Mouse (Mus musculus): ENCODE results near the gene Lmtk3.

Gene Lmtk3

DNA sequence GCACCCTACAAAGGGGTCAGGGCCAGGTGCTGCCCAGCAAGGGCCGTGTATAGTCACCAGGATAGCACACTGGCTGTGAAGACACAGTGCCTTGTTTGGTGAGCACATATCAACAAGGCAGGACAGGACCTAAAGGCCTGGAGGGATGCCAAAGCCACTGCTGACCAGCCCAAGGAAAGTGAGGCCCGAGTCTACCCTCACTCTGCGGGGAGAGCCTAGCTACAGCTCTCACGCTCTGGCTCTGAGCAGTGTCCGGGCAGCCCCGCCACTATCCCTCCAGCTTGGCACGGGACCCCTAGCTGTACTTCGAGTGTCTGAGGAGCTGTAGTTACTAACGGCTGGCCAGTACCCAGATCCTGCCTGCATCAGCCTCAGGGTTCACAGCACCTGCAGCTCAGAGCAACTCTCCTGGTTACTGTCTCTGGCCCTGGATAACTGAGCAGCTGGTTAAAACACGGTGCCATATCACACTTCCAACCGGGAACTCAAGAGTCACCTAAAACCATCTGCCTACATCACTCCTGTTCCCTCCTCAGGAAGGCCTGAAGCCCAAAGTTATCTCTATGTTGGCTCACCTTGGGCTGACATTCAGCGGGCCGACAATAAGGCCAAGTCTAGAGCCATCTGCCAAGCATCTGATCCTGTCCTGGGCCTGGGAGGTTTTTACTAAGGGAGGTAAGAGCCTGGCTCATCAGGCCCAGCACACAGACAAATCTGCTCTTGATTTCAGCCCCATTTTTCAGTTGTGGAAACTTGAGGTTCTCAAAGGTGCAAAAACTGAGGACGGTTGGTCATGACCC lies 25.9 kb downstream of the Lmtk3 start:
- no peak for DNase-seq (ENCODE audit: low read depth)

DNA sequence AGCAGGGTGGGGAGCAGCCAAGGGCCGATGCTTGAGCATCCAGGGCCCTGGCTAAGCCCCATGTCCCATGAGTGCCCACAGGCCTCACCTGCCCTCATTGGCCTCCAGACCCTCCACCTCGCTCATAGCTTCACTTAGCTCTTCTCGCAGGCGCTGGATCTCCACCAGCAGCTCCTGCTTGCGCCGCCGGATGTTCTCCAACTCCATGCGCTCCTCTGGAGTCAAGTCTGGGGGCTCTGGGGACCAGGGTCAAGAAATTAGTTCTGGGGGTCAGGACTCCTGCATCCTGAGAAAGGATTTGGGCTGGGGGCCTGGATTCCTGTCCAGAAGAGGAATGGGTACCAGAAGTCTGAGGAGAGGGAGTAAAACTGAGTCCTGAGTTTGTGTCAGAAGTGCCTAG lies 29.4 kb downstream of the Lmtk3 start:
- DNase-seq (ENCODE audit: low read depth) = no peak

DNA sequence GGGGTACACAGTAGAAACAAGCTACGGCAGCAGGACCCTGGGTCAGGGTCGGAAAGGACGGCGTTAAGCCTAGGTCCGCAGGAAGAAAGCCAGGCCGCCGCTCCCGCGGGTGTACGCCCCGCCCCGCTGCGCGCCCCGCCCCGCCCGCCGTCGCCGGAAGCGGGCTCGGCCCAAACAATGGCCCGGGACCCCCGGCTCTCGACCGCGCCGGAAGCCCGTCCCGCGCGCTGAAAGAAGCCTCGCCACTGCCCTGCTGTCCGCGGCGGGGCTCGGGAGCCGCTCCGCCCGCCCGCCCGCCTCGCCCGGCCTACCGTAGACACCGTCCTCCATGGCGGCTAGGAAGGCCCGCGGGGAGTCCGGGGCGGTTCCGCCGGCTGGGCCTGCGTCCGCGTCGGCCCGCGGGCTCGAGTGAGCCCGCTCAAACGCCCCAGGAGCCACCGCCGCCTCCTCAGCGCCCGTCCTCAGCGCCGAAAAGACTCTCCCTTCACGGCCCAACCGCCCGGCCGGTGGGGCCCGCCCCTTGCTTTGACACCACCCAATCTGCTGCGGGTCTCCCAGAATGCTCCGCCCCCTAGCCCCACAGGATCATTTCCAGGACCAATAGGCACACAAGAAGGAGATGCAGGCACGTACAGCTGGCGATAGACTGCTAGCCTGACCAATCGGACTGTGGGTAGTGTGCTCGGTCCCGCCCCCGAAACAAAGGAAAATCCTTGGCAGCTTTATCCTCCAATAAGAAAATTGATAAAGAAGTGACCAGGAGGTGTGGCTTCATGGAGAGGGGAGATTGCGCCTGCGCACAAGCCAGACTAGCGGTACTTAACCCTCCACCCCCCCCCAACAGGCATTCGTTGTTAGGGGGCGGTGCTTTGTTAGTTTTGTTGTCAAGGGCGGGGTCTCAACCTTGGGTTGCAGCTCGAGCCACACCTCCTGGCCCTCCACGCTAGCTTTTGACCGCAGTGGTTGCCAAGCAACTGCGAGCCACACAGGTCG lies 30.5 kb downstream of the Lmtk3 start, which contains the start of gene Cyth2:
Cyth2 (minus strand) TSS at position 795 of the 993 bp plus-strand sequence.
- peak; percentile 99 for DNase-seq (ENCODE audit: low read depth)

DNA sequence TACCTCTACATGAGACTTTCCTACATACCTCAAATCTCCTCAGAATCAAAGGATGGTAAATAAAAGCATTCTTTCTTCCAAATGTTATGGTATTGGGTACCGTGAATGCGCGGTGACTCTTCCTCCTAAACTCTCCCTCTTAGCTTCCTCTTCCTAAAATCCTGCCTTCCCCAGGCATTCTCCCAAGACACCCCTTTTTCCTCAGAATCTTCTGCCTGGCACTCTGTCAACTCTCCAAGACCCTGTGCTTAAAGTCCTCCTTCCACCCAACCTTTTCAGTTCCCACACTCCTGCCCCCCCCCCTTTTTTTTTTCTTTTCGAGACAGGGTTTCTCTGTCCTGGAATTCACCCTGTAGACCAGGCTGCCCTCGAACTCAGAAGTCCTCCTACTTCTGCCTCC lies 31.3 kb downstream of the Lmtk3 start:
- no peak for DNase-seq (ENCODE audit: low read depth)

DNA sequence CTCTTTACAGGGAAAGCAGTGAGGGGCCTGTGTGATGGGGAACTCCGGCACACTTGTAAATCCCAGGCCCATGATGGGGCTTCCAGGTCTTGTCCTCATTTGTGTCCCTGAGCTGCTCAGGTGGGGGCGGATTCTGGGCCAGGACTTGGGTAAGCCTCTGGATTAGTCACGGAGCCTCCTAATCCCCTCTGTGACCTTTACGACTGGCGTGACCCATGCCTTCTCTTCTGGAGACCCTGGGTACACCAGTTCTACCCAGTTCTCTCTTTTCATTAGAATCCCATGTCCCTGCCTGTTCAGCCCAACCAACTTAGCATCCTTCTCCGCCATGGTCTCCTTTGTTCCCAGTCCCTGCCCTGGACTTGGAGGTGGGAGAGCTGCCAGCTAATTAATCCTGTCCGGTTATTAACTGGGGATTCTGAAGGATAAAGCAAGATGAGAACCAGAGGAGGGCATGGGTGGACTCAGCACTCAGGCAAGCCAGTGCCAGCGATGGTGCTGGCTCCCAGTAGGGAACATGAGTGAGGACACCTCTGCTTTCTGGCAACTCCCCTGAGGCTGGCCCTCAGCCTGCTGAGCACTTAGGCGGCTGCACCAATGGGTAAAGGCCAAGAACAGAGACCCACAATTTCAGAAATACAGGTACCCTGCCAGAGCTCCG lies 31.9 kb downstream of the Lmtk3 start:
- DNase-seq (ENCODE audit: low read depth) = no peak

DNA sequence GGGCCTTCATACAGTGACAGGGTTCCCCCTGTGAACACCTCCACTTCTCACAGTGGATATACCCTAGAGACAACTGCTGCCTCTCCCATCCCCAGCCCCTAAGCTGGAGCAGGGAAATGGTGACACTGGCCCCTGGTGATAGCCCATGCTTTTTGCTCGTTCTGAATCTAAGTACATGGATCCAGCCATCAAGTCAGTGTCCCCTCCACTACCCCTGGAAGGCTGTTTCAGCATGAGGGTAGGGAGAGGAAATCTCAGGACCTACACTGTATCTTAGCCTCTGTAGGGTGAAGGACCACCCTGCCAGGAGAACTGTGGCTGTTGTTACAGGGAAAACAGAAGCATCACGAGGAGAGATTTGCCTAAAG lies 32.4 kb downstream of the Lmtk3 start:
- DNase-seq (ENCODE audit: low read depth) = no peak

DNA sequence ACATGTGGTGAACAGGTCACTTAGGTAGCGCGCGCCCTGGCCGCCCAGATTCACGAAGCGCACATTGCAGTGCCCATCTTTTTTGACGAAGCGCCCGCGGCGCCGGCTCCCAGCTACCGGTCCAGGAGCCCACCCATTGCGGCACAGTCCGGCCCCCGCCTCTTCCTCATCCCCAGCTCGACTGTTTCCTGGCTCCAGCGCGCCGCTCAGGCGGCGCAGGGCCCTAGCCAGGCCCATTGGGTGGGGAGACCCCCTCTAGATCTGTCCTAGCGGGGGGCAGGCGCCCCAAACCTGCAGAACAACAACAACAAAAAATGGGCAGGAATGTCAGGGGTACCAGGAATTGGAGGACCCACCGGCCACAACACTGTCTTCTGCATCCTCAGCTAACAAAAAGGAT lies 36.3 kb downstream of the Lmtk3 start:
- DNase-seq (ENCODE audit: low read depth) = no peak

DNA sequence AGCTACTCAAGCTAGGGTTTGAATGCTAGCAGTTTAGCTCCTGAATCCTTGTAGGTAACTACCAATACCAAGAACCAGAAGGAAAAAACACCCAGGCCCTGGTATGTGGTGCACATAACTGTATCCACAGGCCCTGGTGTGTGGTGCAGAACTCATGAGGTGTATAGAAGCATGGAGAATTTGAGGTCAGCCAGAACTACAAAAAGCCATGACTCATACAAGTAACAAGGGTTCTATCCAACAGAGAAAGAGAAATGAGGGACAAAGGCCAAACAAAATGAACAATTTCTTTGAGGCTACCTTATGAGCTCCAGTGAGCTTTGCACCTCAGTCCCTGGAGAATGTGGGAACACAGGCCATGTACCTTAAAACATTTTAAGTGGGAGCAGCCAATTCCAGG lies 37.4 kb downstream of the Lmtk3 start:
- no peak for DNase-seq (ENCODE audit: low read depth)

DNA sequence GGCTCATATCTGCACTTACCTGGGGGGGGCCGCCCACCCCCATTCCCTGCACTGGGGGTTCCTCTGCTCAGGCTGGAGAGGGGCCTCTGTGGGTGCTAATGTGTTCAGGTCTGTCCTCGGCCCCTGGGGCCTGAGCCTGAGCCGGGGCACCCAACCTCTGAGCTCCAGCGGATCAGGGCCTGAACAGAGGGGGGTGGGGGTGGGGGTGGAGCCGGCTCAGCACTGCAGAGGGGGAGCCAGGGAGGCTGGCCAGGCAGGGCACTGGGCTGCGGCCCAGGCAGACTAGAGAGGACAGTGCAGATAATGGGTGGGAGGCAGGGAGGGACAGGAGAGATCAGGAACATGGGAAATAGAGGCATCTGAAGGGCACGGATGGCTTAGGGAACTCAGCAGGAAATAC lies 41.1 kb downstream of the Lmtk3 start, which contains the start of gene Kcnj14:
Kcnj14 (minus strand) TSS at position 185 of the 400 bp plus-strand sequence.
- no peak for DNase-seq (ENCODE audit: low read depth)

DNA sequence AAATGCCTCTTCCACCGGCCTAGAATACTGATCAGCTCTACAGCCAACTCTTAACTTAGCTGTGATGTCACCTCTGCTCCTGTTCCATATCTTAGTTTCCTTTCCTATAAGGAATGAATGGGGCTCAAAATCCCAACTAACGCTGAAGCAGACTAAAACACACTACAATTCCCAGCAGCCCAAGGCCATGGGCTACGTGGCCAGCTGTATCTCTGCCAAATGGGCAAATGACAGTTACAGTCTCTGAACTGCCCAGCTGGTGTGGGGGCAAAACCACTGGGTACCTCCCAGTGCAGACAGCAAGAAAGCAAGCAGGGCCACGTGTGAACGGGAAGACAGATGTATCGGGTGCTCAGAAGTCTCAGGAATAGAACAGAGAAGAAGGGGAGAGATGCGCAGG lies 43.1 kb downstream of the Lmtk3 start:
- DNase-seq (ENCODE audit: low read depth) = no peak

DNA sequence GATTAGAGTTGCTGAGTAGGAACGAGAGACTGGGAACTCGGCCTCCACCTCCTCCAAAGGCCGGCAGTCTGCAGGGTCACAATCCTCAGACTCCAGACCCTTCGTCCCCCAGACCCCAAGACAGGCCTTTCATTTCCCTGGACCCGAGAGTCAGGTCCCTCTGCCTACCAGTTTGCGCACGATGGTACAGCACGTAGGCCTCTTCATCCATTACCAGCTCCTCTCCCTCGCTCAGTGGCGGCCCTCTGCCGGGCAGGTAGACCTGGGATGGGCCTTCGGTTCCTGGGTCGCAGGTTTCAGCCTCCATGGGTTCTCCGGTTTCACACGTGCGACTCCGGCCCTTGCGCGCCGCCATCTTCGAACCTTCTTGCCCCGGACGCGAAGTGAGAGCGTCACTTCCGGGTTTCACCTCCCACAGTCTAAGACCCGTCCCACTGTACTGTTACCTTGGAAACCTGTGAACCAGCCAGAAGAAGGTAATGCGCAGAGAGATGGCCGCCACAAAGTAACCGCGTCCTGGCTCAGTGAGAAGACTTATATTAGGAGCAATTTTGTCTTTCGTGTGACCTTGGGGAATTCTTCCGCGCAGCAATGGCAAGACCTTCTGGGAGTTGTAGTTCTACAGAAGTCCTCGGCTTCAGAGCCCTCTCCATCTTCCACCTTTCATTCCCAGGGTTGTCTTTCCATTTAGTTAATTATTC lies 47.0 kb downstream of the Lmtk3 start, which contains the start of gene Grwd1:
Grwd1 (minus strand) TSS at position 518 of the 701 bp plus-strand sequence.
- peak; percentile 84 for DNase-seq (ENCODE audit: low read depth)

DNA sequence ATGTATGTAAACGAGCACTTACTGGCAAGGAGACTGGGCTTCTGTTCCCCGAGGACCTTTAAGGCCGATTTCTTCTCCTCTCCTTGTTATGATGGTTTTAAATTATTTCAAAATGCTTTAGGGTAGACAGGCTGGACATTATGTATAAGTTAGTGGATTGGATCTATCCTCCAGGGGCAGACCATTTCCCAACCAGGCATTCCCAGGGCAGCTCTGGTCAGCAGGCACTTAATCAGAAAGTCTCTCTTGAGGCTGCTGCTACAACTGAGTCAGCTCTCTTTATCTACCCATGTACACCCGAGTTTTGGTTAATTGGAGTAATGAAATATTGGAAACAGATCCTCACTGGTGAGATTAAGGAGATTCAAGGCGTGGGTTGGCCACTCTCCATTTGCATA lies 47.6 kb downstream of the Lmtk3 start:
- no peak for DNase-seq (ENCODE audit: low read depth)

DNA sequence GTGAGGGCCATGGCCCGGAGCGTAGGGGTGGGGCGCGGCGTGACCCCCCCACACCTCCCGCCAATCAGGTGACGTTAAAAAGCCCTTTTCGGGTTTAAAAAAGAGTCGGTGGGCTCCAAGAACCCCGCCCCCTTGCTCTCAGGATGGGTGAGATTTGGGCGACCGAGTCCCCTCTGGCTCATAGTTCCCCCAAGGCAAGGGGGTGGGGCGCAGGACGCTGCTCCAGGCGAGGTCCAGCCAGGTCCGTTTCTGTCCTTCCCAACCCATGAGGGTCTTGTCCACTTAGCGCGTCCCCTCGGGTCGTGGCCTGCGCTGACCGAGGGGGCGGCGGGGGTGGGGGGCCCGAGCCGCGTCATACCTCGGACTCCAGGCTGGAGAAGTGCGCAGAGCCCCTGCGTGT lies 48.9 kb downstream of the Lmtk3 start:
- no peak for DNase-seq (ENCODE audit: low read depth)

DNA sequence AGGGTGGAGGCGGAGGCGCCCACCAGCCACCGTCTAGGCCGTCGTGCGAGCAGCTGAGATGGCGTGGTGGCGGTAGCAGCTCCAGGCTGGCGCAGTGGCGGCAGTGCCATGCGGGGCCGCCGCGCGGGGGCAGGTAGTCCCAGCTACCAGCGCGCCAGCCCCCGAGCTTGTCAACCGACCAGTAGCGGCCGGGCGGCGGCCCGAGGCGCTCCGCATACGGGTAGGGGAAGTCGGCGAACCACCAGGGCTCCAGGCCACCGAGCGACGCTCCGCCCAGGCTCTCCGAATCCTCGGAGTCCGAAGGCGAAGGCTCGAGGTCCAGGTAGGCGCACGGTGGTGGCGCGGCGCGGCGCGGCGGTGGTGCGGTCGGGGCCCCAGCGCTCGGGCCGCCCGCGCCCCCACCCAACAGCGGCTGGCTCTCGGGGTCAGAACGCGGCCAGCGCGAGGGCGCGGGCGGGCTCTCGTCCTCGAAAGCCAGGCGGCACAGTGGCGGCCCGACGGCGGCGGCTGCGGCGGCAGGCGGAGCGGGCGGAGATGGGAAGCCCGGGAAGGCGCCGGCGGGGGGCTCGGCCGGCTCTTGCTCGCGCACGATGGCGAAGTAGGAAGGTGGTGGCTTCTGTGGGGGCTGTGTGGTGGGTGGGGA lies 49.7 kb downstream of the Lmtk3 start:
- DNase-seq (ENCODE audit: low read depth) = no peak

DNA sequence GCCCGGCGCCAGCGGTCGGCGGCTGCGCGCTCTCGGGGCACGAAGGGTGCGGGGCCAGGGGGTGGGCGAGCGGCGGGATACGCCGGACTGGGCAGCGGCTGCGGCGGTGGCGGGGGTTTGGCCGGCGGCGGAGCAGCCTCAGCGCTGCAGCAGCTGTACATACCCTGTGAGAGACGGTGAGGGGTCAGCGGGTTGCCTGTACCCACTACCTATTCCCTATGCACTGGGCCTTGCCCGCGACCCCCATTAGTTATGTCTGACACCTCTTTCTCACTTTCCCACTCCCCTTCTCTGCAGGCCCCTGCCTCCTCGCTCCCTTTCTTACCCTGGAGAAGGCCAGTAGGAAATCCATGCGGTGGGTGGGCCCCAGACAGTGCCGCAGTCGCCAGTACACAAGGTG lies 50.4 kb downstream of the Lmtk3 start:
- DNase-seq (ENCODE audit: low read depth) = no peak

DNA sequence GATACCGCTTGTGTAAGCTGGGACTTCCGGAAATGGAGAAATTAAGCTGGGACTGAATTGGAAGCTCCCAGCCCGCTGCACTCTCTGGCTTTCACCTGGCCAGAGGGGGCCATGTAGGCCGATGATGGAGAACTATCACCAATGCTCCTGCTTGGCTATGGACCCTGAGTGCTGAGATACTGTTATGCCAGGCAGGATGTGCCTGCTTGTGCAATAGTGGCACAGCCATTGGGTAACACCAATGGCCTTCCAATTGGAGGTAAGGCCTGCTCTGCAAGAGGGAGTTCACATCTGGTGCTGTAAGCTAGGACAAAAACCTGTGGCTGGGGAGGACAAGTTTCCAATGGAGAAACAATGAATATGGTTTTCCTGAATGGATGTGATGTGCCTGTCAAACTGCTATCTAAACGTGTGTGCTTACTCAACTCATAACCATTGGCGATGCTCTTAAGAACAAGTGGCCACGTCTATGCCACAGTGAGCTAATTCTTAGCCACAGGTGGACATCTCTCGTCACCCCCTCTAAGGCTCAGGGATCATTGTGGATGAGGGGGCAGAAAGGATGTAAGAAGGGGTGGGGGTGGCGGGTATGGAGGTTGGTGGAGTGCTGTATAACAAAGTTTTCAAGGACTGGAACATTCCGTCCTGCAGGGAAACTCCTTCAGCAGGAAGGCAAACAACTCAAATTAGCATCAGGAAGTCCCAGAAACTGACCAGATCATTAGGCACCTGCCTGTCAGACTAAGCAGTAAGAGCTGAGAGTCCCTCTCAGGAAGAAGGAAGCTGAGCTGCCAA lies 59.6 kb downstream of the Lmtk3 start:
- no peak for DNase-seq (ENCODE audit: low read depth)

DNA sequence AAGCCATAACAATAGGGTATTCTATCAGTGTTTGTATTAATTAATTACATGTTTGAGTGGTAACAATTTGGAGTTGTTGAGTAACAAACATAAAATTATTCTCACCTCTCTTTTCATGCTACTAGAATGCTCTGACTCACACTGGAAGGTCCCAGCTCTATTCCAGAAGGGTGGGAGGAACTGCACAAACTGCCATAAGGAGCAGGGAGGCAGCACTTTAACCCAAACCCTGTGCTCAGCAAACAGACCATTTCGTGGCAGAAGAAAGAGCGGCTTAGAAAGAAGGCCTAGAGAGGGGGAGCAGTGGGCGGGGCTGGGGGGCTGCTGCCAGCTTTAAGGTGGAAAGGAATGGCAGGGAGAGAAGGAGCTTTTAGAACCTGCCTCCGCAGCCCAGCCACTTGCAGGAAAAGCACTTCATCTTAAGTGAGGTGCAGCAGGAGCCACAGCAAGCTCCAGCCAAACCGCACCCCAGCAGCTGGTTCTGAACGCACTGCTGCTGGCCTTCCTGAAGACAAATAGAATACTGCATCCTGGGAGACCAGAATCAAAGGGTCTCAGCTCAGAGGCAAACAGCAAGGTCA lies 65.0 kb downstream of the Lmtk3 start:
- DNase-seq (ENCODE audit: low read depth) = no peak

DNA sequence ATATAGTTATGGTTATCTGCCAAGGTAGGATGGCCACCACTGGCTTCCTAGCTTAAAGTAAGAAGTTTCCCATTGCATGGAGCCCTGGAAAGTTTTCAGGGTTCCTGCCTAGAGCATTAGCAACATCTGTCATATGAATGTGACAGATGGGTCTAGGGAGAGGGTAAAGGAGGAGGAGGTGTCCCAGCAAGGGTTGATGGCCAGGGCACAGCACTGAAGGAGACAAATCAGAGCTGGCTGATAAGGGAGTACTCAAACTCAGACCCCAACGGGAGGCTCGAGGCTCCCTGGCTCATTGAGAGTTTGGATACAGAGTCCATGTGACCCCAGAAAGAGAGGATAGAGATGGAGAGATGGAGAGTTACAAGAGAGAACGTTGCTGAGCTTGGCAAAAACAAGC lies 67.1 kb downstream of the Lmtk3 start:
- DNase-seq (ENCODE audit: low read depth) = no peak

DNA sequence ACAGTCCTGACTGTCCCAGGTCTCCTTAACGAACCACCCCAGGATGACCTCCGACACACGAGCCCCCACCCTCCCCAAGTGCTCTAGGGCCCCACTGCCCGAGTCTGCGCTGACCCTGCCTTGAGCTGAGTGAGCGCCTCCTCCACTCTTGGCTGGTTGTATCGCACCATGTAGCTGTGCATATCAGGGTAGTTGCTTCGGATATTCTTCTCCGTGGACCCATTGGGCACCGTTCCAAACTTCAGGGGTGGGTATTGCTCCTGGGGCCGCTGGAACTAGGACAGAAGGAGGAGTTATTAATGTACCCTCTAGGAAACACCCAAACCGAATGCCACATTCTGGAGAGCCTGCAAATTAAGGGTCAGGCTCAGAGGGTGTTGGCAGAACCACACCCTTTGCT lies 69.6 kb downstream of the Lmtk3 start:
- no peak for DNase-seq (ENCODE audit: low read depth)

Data from c-Kit-positive CD71-negative TER-119-negative erythroid progenitor cells, embryonic 14.5 days (primary cell).